Comparison of ENCODE assay signal across 17 mouse cellular contexts in the genomic region with DNA sequence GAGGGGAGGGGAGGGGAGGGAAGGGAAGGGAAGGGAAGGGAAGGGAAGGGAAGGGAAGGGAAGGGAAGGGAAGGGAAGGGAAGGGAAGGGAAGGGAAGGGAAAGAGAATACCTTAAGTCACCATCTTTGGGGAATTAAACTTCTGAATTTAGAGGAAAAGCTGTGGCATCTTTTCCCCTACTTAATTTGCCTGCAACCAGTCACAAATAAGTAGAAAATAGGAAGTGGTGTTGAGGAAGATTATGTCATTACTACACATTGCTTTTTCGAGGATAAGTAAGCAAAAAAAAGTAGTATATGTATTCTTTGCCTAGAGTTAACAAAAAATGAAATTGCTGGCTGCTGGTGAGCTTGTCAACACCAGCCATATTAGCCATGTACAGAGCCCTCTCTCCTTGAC. TPM values are rescaled to one million over a fixed set of nuclear protein-coding genes. Genes with fewer than 3 reads are reported as not detected.
"Had no signal": no experiment of that assay in that cellular context is flagged by ENCODE, and none has a peak within 500 bp of the region (broad histone marks: within the 10 kb centered on the region; RNA-seq: fewer than 3 reads in every experiment).

No protein-coding gene starts in this region.

- H3K9me3 ChIP-seq: neural tube, embryonic 12.5 days; neural tube, embryonic 13.5 days; neural tube, embryonic 15.5 days; stomach, embryonic 15.5 days had no signal

- H3K27me3 ChIP-seq: neural tube, embryonic 12.5 days; neural tube, embryonic 13.5 days; neural tube, embryonic 15.5 days; stomach, embryonic 15.5 days had no signal

- H3K4me1 ChIP-seq: neural tube, embryonic 12.5 days; neural tube, embryonic 13.5 days; neural tube, embryonic 15.5 days; stomach, embryonic 15.5 days had no signal

- H3K4me3 ChIP-seq: neural tube, embryonic 12.5 days; neural tube, embryonic 13.5 days; neural tube, embryonic 15.5 days; stomach, embryonic 15.5 days had no signal

- H3K36me3 ChIP-seq: neural tube, embryonic 12.5 days; neural tube, embryonic 13.5 days; neural tube, embryonic 15.5 days; stomach, embryonic 15.5 days had no signal

- H3K9ac ChIP-seq: neural tube, embryonic 12.5 days; neural tube, embryonic 13.5 days; neural tube, embryonic 15.5 days; stomach, embryonic 15.5 days had no signal

- H3K4me2 ChIP-seq: neural tube, embryonic 12.5 days; neural tube, embryonic 13.5 days; neural tube, embryonic 15.5 days; stomach, embryonic 15.5 days had no signal

- H3K27ac ChIP-seq: neural tube, embryonic 12.5 days; neural tube, embryonic 13.5 days; neural tube, embryonic 15.5 days; stomach, embryonic 15.5 days; stomach, postnatal 0 days had no signal

- DNase-seq: retina, postnatal 1 day; right cerebral cortex, postnatal 14 days; right cerebral cortex, postnatal 25 days; right cerebral cortex, postnatal 4 days; spleen, adult 18-20 months; thymus, adult 18-20 months; thymus, adult 2 months; thymus, postnatal 14 days; thymus, postnatal 25 days; thymus, postnatal 36 days; thymus, postnatal 4 days had no signal

RNA-seq across cellular contexts. Expression of gene Nr4a2, which starts 51.4 kb away (rescaled TPM):
- total RNA-seq: neutrophil, adult 5-6 weeks had no signal
